Mouse (Mus musculus): ENCODE results near the gene Rabgap1l.

DNA sequence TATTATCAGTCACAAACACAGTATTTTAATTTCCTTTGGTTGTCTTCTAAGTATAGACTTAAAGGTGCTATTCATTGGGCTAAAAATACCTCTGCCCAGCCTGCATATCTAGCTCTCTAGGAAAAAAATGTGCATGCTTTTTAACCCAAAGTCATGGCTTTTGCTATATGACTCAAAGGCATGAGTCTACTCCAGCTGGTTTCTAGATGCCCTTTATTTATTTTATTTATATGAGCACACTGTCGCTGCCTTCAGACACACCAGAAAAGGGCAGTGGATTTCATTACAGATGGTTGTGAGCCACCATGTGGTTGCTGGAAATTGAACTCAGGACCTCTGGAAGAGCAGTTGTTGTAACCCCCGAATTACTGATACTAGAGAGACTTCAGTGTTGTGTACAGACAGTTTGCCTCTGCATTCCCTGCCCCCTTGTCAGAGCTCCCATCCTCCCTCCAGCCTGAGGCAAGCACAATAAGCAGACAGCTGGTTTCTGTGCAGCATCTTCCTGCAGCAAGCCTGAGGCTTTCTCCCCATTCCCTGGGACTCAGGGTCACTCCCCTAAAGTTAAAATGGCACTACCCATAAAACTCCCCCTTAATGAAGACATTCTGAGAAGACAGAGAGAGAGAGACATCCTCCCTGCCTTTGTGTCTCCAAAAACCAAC is 137.1 kb downstream of the Rabgap1l start:
- TF ChIP-seq CTCF (conservative IDR thresholded peaks at IDR 0.05; ENCODE audit: low read length) (no peak), NANOG (IDR thresholded peaks at IDR 0.05; ENCODE audit: borderline replicate concordance, low read length) (no peak), POU5F1 (IDR thresholded peaks at IDR 0.05; ENCODE audit: borderline replicate concordance, low read length) (no peak)

Measured in E14TG2a.4 (cell line).